Mouse (Mus musculus) stomach, embryonic 15.5 days (tissue): ENCODE data around the gene Gng8. TPM values are rescaled to one million over a fixed set of nuclear protein-coding genes. Genes with fewer than 3 reads are reported as not detected.
A peak's percentile ranks its signal among the peaks of the same experiment; 100 is the strongest.

ENCODE experiments used
- ATAC-seq: fragments of 200-750 bp; cut with Nextera tagmentation; 2 replicates; pipeline ENCODE4 v1.8.0; 2017; ENCODE audit warnings: low read depth, moderate number of reproducible peaks, moderate TSS enrichment; ENCODE audit not compliant: insufficient read depth, low FRiP score
- H3K27ac ChIP-seq: fragments of 300-500 bp; sonication (generic); 2 replicates; pipeline ENCODE4 v1.5.1; 2015; ENCODE audit warnings: mild to moderate bottlenecking, inconsistent platforms
- H3K27me3 ChIP-seq: fragments of 300-500 bp; sonication (generic); replicated peaks from 2 replicates; pipeline ENCODE4 v1.6.1; 2015; ENCODE audit warnings: inconsistent platforms
- H3K36me3 ChIP-seq: fragments of 300-500 bp; sonication (generic); 2 replicates; pipeline ENCODE4 v1.6.1; 2015; ENCODE audit warnings: inconsistent platforms
- H3K4me1 ChIP-seq: fragments of 300-500 bp; sonication (generic); 2 replicates; pipeline ENCODE4 v1.6.1; 2015; ENCODE audit warnings: inconsistent platforms
- H3K4me2 ChIP-seq: fragments of 300-500 bp; sonication (generic); 2 replicates; pipeline ENCODE4 v1.6.1; 2015; ENCODE audit warnings: mild to moderate bottlenecking, inconsistent platforms
- H3K4me3 ChIP-seq: fragments of 300-500 bp; sonication (generic); replicated peaks from 2 replicates; pipeline ENCODE4 v1.5.1; 2015; ENCODE audit warnings: inconsistent platforms
- H3K9ac ChIP-seq: fragments of 300-500 bp; sonication (generic); 2 replicates; pipeline ENCODE4 v1.6.1; 2015; ENCODE audit warnings: inconsistent platforms
- H3K9me3 ChIP-seq: fragments of 300-500 bp; sonication (generic); 2 replicates; pipeline ENCODE4 v1.6.1; 2016; ENCODE audit warnings: inconsistent platforms
- WGBS: fragments of 180-500 bp; shearing (Covaris S2); methylation state at CpG from one replicate; pipeline ENCODE4 v1.1.7; 2015; 5-methylcytosine and 5-hydroxymethylcytosine counted together
- polyA plus RNA-seq: library from polyadenylated mRNA; unstranded; fragments of >200 nt; fragmentation: Nextera tagmentation; extraction: Ambion mirVana; gene quantifications from 2 replicates; pipeline ENCODE4 v1.2.1, GENCODE M21; 2015

Gene Gng8
- polyA plus RNA-seq, 1 experiment from 2014 or later, result 9.8 TPM

DNA sequence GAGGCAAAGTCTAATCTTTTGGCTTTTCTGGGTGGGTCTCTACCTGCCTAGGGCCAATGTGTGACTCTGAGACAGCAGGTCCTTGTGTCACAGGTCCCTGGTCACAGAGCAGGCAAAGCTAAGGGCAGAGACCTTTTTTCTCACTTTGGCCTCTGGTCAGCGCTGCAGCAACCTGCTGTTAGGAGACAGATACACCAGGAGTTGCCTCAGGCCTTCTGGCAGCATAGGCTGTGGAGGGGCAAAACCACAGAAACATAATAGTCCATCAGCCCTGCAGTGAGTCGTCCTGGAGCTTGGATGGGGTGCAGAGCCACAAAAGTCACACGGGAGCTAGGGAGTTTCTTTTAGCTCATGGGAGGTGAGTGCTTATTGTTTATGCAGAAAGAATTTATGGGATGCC, 27.1 kb downstream of the Gng8 start:
- peaks cover 46% of the 10 kb centered on the region for H3K4me1 ChIP-seq
- no peaks in the 10 kb centered on the region for H3K9me3 ChIP-seq
- 67% methylated on average over 3 of the region's 3 CpGs for WGBS
- no peaks in the 10 kb centered on the region for H3K27me3 ChIP-seq
- H3K36me3 ChIP-seq, result peaks cover 47% of the 10 kb centered on the region
- H3K9ac ChIP-seq, result no peak overlapping the region
- no peak for ATAC-seq
- H3K4me3 ChIP-seq, result no peak overlapping the region
- H3K27ac ChIP-seq, result no peak overlapping the region
- no peak overlapping the region for H3K4me2 ChIP-seq

DNA sequence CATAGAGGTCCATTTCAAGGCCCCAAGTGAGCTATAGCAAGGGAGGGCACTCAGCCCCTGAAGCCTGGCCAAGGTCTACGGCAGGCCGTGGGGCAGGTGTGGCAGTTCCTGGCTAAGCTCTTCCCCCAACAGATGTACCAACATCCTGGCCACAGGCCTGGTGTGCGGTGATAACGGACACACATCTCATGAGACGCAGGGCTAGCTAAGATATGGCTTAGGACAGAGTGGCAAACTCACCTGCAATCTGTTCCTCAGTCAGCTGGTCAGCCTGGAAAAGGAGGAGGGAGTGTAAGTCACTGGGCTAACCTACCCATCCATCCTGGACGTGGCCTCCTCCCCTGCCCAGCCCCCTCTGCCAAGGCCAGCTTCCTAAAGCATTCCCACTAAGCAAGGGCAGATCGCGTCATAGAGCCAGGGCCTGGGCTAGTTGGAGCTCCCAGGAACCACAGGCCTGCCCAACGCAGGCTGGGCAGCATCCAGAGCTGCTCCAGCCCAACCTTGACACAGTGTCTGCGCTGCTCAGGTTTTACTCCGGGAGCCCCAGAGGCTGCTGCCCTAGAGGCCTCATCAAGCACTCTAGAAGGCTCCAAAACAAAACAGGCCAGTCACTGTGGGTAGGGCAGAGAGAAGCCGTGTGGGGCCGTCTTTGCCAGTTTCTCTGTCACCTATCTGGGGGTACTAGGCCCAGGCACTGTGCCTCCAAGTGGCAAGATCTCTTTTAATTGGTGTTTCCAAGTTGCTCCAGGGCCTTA, 28.0 kb downstream of the Gng8 start:
- Histone ChIP-seq H3K9ac (no peak overlapping the region), H3K4me2 (no peak overlapping the region), H3K27me3 (no peaks in the 10 kb centered on the region), H3K27ac (no peak overlapping the region), H3K9me3 (no peaks in the 10 kb centered on the region), H3K36me3 (peaks cover 40% of the 10 kb centered on the region), H3K4me1 (peaks cover 46% of the 10 kb centered on the region), H3K4me3 (no peak overlapping the region)
- no peak for ATAC-seq
- 70% methylated on average over 13 of the region's 13 CpGs for WGBS

DNA sequence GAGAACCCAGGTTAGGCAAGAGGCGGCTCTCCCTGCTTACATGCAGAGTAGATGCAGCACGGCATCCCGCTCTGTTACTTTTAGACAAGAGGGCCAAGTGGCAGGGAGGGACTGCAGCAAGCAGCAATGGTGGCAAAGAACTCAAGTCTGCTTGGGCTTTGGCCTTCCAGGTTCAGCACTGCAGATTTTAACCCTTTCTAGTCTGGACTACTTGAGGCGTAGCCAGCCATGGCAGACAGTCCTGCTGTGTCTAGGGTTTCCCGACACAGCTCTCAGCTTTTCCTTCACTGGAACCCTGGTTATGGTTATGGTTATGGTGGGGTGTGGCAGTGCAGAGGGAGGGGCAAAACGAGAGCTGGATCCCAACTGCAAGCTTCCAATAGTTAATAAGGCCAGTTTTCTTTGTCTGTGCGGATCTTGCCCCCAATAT, 28.6 kb downstream of the Gng8 start:
- Histone ChIP-seq H3K27ac (no peak overlapping the region), H3K4me2 (no peak overlapping the region), H3K9ac (no peak overlapping the region), H3K27me3 (no peaks in the 10 kb centered on the region), H3K36me3 (peaks cover 34% of the 10 kb centered on the region), H3K4me3 (no peak overlapping the region), H3K4me1 (peaks cover 46% of the 10 kb centered on the region), H3K9me3 (no peaks in the 10 kb centered on the region)
- WGBS, result 78% methylated on average over 7 of the region's 7 CpGs
- ATAC-seq, result no peak

DNA sequence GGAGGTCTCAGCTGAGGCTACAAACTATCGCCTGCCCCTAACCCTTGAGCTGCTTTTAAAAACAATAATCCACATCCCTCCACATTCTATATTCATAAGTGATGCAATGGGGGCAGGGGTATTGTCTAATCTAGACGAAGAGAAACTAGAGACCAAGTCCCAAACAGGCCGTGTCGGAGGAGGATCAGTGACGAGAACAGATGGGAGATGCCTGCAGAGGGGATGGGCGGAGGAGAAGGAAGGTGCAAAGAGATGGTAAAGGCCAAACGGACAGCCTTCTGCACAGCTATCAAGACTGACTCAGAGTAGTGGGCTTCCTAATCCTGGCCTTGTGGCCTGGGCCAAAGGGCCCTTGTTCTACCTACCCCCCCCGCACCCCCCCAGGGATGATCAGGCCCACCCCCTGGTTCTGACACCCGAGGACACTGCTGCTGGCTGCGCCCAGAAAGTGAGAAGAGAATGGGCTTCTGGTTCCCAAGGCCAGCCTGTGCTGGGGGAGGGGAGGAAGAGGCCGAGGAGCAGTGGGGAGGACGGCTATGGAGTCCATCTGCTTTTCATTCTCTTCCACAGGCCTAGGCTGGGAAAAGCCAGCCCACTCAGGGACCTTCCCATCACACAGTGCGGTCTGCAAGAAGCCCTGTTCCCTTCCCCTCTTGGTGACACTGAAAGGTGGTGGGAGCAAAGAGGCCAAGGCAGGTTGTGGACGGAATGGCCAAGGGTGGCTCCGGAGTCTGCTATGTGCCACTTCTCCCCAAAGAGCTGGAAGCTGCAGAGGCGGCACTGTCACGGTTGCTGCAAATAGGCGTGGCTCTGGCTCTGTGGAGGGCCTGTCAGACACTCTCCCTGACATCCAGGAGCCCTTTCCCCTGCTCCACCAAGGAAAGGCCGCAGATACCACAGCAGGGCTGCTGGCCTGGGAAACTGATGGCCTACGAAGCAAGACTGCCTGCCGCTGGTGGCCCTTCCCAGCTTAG, 29.5 kb downstream of the Gng8 start:
- Histone ChIP-seq H3K27ac (peak overlapping the region; percentile 72), H3K4me3 (peak overlapping the region; percentile 98), H3K4me1 (peaks cover 46% of the 10 kb centered on the region), H3K36me3 (peaks cover 27% of the 10 kb centered on the region), H3K9me3 (no peaks in the 10 kb centered on the region), H3K27me3 (no peaks in the 10 kb centered on the region), H3K4me2 (peak overlapping the region; percentile 78), H3K9ac (peak overlapping the region; percentile 97)
- ATAC-seq, result no peak
- 43% methylated on average over 21 of the region's 21 CpGs for WGBS

DNA sequence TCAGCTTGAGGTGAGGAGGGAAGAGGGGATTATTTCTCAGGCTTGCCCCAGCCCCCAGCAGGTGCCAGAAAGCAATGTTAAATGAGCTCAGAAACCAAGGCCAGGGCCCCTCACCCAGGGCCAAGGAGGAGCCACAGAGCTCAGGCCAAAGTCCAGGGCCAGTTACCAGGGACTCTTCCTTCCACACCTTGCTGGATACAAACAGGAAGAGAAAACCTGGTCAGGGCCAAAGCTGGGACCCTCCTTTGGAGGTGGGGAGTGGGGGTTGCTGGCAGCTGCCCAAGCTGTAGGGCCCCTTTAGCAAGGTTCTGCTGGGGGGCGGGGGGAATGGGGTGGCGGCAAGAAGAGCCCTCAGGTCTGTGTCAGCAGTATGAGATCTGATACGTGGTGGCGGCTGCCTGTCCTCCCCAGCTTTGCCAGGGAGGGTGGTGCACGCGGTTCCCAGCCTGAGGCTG, 30.3 kb downstream of the Gng8 start:
- H3K27me3 ChIP-seq, result no peaks in the 10 kb centered on the region
- ATAC-seq, result no peak
- H3K9me3 ChIP-seq, result no peaks in the 10 kb centered on the region
- peak overlapping the region; percentile 98 for H3K4me3 ChIP-seq
- peaks cover 46% of the 10 kb centered on the region for H3K4me1 ChIP-seq
- 34% methylated on average over 6 of the region's 6 CpGs for WGBS
- H3K9ac ChIP-seq, result peak overlapping the region; percentile 97; the same call in 1 of the 2 replicates
- H3K27ac ChIP-seq, result peak overlapping the region; percentile 72
- peaks cover 20% of the 10 kb centered on the region for H3K36me3 ChIP-seq
- peak overlapping the region; percentile 78 for H3K4me2 ChIP-seq

DNA sequence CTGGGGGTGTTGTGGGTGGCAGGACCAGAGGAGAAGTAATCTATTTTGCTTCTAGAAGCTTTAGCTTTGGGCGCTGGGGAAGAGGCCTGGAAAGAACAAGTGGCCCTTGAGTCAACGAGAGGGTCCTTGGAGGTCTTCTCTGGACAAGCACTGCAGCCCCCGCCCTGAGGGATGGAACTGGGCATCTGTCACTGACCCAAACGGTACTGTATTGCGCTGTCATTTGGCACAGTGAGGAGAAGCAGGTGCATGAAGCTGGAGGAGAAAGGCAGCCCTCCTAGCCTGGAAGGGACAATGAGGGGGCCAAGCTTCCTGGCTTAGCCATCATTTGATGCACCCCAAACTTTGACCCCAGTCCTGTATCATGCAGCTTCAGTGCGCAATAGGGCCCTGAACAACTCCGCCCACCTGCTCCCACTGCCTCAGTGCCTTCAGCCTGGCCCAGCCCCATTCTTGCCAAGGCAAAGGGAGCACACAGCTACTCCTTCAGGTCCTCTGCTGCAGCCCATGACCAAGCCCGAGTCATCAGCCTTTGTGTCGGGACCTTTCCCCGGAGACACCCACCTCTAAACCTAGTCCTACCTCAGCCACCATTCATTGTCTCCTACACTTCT, 30.9 kb downstream of the Gng8 start:
- ATAC-seq, result no peak
- 34% methylated on average over 10 of the region's 10 CpGs for WGBS
- H3K9ac ChIP-seq, result peak overlapping the region; percentile 97
- H3K27me3 ChIP-seq, result no peaks in the 10 kb centered on the region
- peak overlapping the region; percentile 72 for H3K27ac ChIP-seq
- H3K4me1 ChIP-seq, result peaks cover 46% of the 10 kb centered on the region
- H3K36me3 ChIP-seq, result peaks cover 14% of the 10 kb centered on the region
- H3K9me3 ChIP-seq, result no peaks in the 10 kb centered on the region
- peak overlapping the region; percentile 98 for H3K4me3 ChIP-seq
- H3K4me2 ChIP-seq, result peak overlapping the region; percentile 78

DNA sequence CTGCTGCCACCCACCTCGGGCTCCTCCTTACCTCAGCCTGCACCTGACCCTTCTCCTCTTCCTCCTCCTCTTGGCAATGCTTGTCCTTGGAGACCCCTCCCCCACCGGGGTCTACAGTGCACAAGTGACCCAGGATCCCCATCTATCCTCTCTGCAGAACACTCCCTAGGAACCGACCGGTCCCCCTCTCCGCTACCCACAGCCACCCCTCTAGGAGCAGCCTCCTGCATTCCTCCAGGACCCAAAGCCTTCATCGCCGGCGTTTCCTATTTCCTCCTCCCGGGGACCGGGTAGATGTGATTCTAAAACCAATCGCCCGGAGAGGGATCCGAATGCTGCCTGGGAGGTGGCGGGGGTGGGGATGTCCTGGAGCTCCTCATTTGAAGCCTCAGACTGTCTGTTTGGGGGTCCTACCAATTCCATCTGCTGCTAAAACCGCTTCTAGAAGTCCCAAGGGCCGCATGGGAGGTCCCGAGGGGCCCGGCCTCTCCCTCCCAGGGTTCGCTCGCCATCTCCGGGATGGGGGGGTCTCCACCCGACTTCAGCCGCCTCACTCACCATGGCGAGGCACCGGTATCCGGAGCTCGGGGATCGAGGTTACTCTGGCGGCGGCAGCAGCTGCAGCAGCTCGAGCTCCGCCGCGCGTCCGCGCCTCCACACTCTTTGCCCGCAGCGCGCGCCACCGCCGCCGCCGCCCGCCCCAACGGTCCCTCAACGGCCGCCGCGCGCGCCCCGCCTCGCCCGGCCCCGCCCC, 31.9 kb downstream of the Gng8 start:
- under 1% methylated on average over 57 of the region's 57 CpGs for WGBS
- ATAC-seq, result no peak; the same call in 1 of the 2 replicates
- no peaks in the 10 kb centered on the region for H3K9me3 ChIP-seq

DNA sequence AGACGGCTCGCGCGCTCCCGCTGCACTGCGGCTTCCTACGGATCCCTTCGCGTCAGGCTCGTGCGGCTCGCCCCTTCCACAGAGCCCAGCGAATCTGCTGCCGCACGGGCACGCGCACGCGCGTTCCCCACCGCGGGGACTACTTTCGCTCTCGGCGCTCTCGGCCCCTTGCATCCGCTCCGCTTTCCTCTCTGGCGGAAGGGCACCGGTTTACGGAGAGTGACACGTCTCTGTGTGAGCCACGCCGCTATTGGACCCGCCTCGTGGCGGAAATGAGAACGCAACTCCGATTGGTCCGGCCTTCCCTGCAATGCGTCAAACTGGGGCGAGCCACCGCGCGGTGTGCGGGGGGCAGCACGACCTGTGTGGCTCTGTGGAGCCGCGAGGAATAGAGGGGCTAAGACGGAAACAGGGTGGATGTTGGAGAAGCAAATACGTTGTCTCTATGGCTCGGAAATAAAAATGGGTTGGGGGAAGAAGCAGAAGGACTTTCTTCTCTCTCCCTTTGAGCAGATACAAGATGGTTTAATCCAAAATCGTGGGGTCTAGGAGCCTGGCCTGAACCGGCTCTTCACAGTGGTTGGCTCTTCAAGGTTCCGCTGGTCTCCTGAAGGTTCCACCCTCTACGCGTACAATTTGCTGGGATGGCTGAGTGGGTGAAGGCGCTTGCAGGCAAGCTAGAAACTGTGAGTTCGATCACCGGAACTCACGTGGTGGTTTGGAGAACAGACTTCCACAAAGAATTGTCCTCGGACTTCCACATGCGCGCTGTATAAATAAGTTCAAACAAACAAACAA, 32.6 kb downstream of the Gng8 start, which contains the start of gene Calm3:
Gene Calm3, minus strand, starts transcription at position 78 of the 798 bp plus-strand sequence.
- no peaks in the 10 kb centered on the region for H3K9me3 ChIP-seq
- ATAC-seq, result peak; percentile 88
- peaks cover 38% of the 10 kb centered on the region for H3K4me1 ChIP-seq
- H3K27me3 ChIP-seq, result no peaks in the 10 kb centered on the region
- WGBS, result 2% methylated on average over 64 of the region's 64 CpGs
- peak within 1 kb of the TSS; percentile 97 for H3K27ac ChIP-seq
- H3K4me3 ChIP-seq, result peak within 1 kb of the TSS; percentile 98
- no peaks in the 10 kb centered on the region for H3K36me3 ChIP-seq
- H3K4me2 ChIP-seq, result peak within 1 kb of the TSS; percentile 78
- peak within 1 kb of the TSS; percentile 97 for H3K9ac ChIP-seq

More for the DNA sequence above, 31.9 kb downstream of the Gng8 start:
- Histone ChIP-seq H3K36me3 (peaks cover 4% of the 10 kb centered on the region; the same call in 1 of the 2 replicates), H3K4me2 (peak overlapping the region; percentile 78), H3K9ac (peak overlapping the region; percentile 97), H3K4me3 (peak overlapping the region; percentile 98), H3K27ac (peak overlapping the region; percentile 97), H3K4me1 (peaks cover 39% of the 10 kb centered on the region), H3K27me3 (no peaks in the 10 kb centered on the region)

DNA sequence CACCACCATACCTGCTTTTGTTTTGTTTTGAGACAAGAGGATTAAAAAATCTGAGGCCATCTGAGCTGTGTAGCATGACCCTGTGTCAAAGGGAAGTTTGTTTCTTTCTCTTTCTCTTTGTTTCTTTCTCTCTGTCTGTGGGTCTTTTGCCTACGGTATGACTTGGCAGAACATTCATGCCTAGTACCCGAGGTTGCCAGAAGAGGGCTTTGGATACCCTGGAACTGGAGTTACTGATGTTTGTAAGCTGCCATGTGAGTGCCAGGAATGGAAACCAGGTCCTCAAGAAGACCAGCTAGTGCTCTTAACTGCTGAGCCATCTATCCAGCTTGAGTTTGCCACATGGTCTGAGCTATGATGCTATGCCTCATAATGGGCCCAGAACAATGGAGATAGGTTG, 36.8 kb downstream of the Gng8 start:
- no peak overlapping the region for H3K27ac ChIP-seq
- H3K4me3 ChIP-seq, result no peak overlapping the region
- no peak overlapping the region for H3K4me2 ChIP-seq
- no peaks in the 10 kb centered on the region for H3K4me1 ChIP-seq
- 42% methylated on average over 2 of the region's 2 CpGs for WGBS
- no peak for ATAC-seq
- H3K27me3 ChIP-seq, result no peaks in the 10 kb centered on the region
- H3K36me3 ChIP-seq, result no peaks in the 10 kb centered on the region
- no peaks in the 10 kb centered on the region for H3K9me3 ChIP-seq
- no peak overlapping the region for H3K9ac ChIP-seq

DNA sequence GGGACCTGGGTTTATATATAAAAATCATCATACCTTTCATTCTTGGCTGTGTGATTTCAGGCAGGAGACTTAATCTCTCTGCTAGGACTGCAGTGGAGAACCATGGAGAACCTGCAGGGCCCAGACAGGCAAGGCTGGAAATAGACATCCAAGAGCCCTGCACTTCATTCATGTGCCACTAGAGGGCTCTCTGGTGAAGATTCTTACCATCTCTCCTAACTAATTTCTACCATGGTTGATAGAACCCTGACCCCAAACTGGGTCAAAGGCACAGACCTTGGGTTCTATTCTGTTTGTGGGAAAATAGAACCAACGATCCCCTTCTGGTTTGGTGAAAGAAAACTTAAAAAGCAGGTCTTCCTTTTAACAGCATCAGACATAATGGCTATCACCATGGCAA, 39.3 kb downstream of the Gng8 start:
- Histone ChIP-seq H3K9ac (no peak overlapping the region), H3K4me1 (no peaks in the 10 kb centered on the region), H3K4me3 (no peak overlapping the region), H3K4me2 (no peak overlapping the region), H3K9me3 (no peaks in the 10 kb centered on the region), H3K27ac (no peak overlapping the region), H3K36me3 (no peaks in the 10 kb centered on the region), H3K27me3 (no peaks in the 10 kb centered on the region)
- no peak for ATAC-seq
- 2% methylated on average over 1 of the region's 1 CpGs for WGBS
